Mouse (Mus musculus): Measurements from ENCODE around the gene Kcnj16. TPM values are rescaled to one million over a fixed set of nuclear protein-coding genes. Genes with fewer than 3 reads are reported as not detected.

Gene Kcnj16
- 0.08 and 0.13 TPM in 2 replicates for polyA plus RNA-seq (2015; fragmentation: Nextera tagmentation; extraction: Ambion mirVana)

DNA sequence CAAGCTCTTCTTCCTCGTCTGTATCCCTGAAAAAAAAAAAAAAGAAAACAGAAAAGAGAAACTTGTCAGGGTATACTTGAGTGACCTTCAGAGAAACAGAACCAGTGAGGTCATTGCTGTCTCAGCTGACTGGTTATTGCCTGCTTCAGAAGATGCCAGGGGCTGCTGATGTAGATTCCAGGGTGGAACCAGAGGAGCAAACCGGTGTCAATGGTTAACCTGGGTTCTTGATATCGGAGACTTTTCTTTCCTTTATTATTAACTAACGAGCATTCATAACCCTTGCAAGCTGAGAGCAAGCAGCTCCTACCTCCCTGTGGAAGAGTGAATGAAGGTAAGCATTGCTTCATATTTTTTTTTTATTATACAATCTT is at the start of gene Kcnj16:
Kcnj16 (plus strand) TSS at position 272 of the 374 bp plus-strand sequence.
- H3K9ac ChIP-seq (ENCODE audit: low read depth, low read length) = no peak within 1 kb of the TSS
- no peaks in the 10 kb centered on the region for H3K4me1 ChIP-seq (ENCODE audit: control insufficient read depth, low read depth, low read length)
- no peak within 1 kb of the TSS for H3K4me3 ChIP-seq (ENCODE audit: low read depth, low read length)
- no peak within 1 kb of the TSS for H3K27ac ChIP-seq (ENCODE audit: low read length)
- H3K4me2 ChIP-seq (ENCODE audit: low read depth, low read length) = no peak within 1 kb of the TSS
- H3K9me3 ChIP-seq (replicated peaks; ENCODE audit: control insufficient read depth, low read length) = no peaks in the 10 kb centered on the region
- H3K27me3 ChIP-seq (ENCODE audit: control insufficient read depth, insufficient read depth, low read depth, low read length) = no peaks in the 10 kb centered on the region
- no peak for ATAC-seq (ENCODE audit: low read depth)
- no peaks in the 10 kb centered on the region for H3K36me3 ChIP-seq (ENCODE audit: control insufficient read depth, insufficient read depth)
- 60% methylated on average over 4 of the region's 4 CpGs for WGBS (ENCODE audit: insufficient replicate concordance)

DNA sequence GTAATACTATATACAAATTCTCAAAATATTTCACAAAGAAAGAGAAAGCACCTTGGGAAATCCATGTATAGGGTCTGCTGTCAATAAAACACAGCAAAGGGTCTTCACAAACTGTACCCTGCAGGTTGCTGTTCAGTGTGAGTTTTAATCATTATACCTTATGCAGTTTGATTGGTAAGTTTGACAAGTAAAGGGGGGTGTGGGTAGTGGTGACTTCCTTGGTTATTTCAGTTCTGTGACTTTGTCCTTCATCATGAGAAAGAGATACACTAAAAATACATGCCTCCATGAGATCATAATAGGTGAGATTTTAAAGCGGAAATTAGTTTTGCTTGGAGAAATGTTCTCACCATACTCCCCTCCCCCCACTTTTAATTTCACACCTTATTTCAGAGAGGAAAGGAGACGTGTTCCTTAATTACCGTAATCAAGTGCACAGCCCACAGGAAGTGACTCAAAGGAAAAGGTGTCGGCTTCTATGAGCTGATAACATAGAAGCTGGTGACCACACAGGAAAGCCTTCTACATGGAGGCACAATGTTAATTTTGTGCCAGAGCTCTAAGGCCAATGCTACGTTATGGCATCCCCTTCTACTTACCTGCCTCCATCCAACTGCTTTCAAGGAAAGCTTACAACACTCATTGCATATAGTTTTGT is 48.9 kb upstream of the Kcnj16 start:
- Histone ChIP-seq H3K9me3 (replicated peaks; ENCODE audit: control insufficient read depth, low read length) (no peaks in the 10 kb centered on the region), H3K9ac (ENCODE audit: low read depth, low read length) (no peak overlapping the region), H3K4me2 (ENCODE audit: low read depth, low read length) (no peak overlapping the region), H3K4me1 (ENCODE audit: control insufficient read depth, low read depth, low read length) (no peaks in the 10 kb centered on the region), H3K27ac (ENCODE audit: low read length) (no peak overlapping the region), H3K4me3 (ENCODE audit: low read depth, low read length) (no peak overlapping the region), H3K27me3 (ENCODE audit: control insufficient read depth, insufficient read depth, low read depth, low read length) (no peaks in the 10 kb centered on the region), H3K36me3 (ENCODE audit: control insufficient read depth, insufficient read depth) (no peaks in the 10 kb centered on the region)
- no peak for ATAC-seq (ENCODE audit: low read depth)
- 21% methylated on average over 5 of the region's 5 CpGs for WGBS (ENCODE audit: insufficient replicate concordance)

DNA sequence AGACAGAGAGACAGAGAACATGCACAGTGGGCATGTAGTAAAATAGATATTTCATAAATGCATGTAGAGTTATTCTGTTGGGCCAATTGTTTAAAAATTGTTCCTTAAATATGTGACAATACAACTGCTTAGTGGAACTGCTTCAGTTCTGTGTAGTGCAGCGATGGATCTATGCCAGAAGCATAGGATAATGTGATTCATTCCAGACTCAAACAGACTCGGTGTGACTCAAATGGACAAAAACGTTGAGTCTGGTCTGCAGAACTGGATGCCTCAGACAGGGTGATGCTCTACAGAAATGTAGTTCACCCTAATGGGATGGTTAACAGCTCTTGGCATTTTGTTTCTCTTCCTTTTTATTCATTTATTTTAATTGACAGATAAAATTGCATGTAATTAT is 32.1 kb upstream of the Kcnj16 start:
- Histone ChIP-seq H3K9me3 (replicated peaks; ENCODE audit: control insufficient read depth, low read length) (no peaks in the 10 kb centered on the region), H3K27me3 (ENCODE audit: control insufficient read depth, insufficient read depth, low read depth, low read length) (no peaks in the 10 kb centered on the region), H3K4me1 (ENCODE audit: control insufficient read depth, low read depth, low read length) (no peaks in the 10 kb centered on the region), H3K9ac (ENCODE audit: low read depth, low read length) (no peak overlapping the region), H3K36me3 (ENCODE audit: control insufficient read depth, insufficient read depth) (no peaks in the 10 kb centered on the region), H3K4me3 (ENCODE audit: low read depth, low read length) (no peak overlapping the region), H3K4me2 (ENCODE audit: low read depth, low read length) (no peak overlapping the region), H3K27ac (ENCODE audit: low read length) (no peak overlapping the region)
- 58% methylated on average over 3 of the region's 3 CpGs for WGBS (ENCODE audit: insufficient replicate concordance)
- no peak for ATAC-seq (ENCODE audit: low read depth)

DNA sequence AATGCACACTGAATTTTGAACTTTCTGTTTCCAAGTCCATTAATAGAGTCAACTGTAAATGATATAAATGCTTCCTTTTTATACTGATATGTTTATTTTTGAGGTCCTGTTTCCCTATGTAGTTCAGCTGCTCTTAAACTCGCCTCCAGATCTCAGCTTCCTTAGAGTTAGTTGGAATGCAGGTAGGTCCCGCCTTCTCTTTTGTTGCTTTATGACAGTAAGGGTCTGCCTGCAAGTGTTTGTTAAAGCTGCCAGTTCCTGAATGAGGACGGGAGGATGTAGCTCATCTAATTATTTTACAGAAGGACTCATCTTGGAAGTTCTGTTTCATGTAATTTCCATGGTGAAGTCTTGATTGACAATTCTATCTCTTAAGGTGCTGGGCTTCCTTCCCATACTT is 25.6 kb upstream of the Kcnj16 start:
- ATAC-seq (ENCODE audit: low read depth) = no peak

DNA sequence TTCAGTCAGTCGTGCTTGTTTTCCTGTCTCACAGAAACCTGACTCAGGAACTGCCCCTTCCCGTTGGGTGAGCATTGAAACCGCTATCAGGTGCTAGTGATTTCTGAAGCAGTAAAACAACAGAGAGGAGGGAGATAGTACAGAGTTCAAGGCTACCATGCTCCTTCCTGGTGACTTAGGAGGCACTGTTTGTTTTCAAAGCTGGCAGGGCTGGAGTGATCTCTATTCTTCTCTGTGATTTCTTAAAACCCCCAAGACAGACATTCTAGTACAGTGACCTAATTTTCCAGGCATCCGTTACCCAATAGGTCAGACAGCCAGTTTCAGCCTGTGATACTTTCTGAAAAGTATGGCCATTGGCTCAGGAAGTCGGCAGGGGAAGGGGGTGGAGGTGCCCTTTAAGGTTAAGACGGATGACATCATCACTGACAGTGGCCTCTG is 25.1 kb upstream of the Kcnj16 start:
- Histone ChIP-seq H3K4me1 (ENCODE audit: control insufficient read depth, low read depth, low read length) (no peaks in the 10 kb centered on the region), H3K36me3 (ENCODE audit: control insufficient read depth, insufficient read depth) (no peaks in the 10 kb centered on the region), H3K27ac (ENCODE audit: low read length) (no peak overlapping the region), H3K27me3 (ENCODE audit: control insufficient read depth, insufficient read depth, low read depth, low read length) (no peaks in the 10 kb centered on the region), H3K4me3 (ENCODE audit: low read depth, low read length) (no peak overlapping the region), H3K4me2 (ENCODE audit: low read depth, low read length) (no peak overlapping the region), H3K9ac (ENCODE audit: low read depth, low read length) (no peak overlapping the region), H3K9me3 (replicated peaks; ENCODE audit: control insufficient read depth, low read length) (no peaks in the 10 kb centered on the region)
- peak; percentile 39; the same call in 1 of the 2 replicates for ATAC-seq (ENCODE audit: low read depth)
- 14% methylated on average over 6 of the region's 6 CpGs for WGBS (ENCODE audit: insufficient replicate concordance)

More for the DNA sequence above, 25.6 kb upstream of the Kcnj16 start:
- H3K36me3 ChIP-seq (ENCODE audit: control insufficient read depth, insufficient read depth) = no peaks in the 10 kb centered on the region
- no peak overlapping the region for H3K4me3 ChIP-seq (ENCODE audit: low read depth, low read length)
- H3K4me2 ChIP-seq (ENCODE audit: low read depth, low read length) = no peak overlapping the region
- H3K9me3 ChIP-seq (replicated peaks; ENCODE audit: control insufficient read depth, low read length) = no peaks in the 10 kb centered on the region
- H3K27me3 ChIP-seq (ENCODE audit: control insufficient read depth, insufficient read depth, low read depth, low read length) = no peaks in the 10 kb centered on the region
- WGBS (ENCODE audit: insufficient replicate concordance) = 24% methylated on average over 3 of the region's 3 CpGs
- no peaks in the 10 kb centered on the region for H3K4me1 ChIP-seq (ENCODE audit: control insufficient read depth, low read depth, low read length)
- H3K27ac ChIP-seq (ENCODE audit: low read length) = no peak overlapping the region
- H3K9ac ChIP-seq (ENCODE audit: low read depth, low read length) = no peak overlapping the region

DNA sequence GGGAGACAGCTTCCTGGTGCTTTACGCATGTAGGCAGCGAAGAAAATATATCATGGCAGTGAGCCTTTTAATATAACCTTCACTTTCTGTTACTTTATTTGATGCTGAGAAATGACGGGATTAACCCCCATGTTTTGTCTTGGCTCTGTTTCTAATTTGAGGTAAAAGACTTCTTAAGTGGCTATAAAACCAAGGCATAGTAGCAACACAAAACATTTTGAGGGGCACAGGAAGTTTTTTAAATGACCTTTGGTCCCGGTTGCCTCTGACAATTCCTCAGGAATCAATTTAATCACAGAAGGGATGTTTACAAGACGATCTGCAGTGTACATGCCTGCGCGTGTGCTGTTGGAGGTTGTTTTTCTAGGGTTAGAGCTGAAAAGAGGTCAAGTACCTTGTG is 11.2 kb upstream of the Kcnj16 start:
- Histone ChIP-seq H3K4me1 (ENCODE audit: control insufficient read depth, low read depth, low read length) (no peaks in the 10 kb centered on the region), H3K9me3 (replicated peaks; ENCODE audit: control insufficient read depth, low read length) (no peaks in the 10 kb centered on the region), H3K36me3 (ENCODE audit: control insufficient read depth, insufficient read depth) (no peaks in the 10 kb centered on the region), H3K4me2 (ENCODE audit: low read depth, low read length) (no peak overlapping the region), H3K27ac (ENCODE audit: low read length) (no peak overlapping the region), H3K4me3 (ENCODE audit: low read depth, low read length) (no peak overlapping the region), H3K27me3 (ENCODE audit: control insufficient read depth, insufficient read depth, low read depth, low read length) (no peaks in the 10 kb centered on the region), H3K9ac (ENCODE audit: low read depth, low read length) (no peak overlapping the region)
- ATAC-seq (ENCODE audit: low read depth) = no peak
- WGBS (ENCODE audit: insufficient replicate concordance) = 50% methylated on average over 7 of the region's 7 CpGs

DNA sequence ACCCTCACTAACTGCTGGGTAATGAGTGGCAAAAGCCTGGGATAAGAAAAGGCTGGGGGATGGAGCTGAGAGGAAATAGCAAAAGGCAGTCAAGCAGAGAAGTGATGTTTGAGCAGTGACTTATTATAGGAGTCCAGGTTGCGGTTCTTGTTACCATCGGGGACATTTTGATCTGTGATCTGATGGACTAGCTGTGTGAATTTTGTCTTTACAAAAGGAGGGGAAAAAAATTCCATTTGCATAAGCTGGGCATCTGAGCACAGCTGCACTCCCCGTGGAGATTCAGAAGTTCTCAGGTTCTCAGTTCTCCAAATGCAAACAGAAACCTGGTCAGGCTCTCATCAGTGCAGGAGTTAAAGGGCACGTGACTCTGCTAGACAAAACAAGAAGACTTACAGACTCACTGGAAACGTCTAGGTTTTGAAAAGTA is 6.2 kb upstream of the Kcnj16 start:
- Histone ChIP-seq H3K27ac (ENCODE audit: low read length) (no peak overlapping the region), H3K9me3 (replicated peaks; ENCODE audit: control insufficient read depth, low read length) (no peaks in the 10 kb centered on the region), H3K4me2 (ENCODE audit: low read depth, low read length) (no peak overlapping the region), H3K36me3 (ENCODE audit: control insufficient read depth, insufficient read depth) (no peaks in the 10 kb centered on the region), H3K27me3 (ENCODE audit: control insufficient read depth, insufficient read depth, low read depth, low read length) (no peaks in the 10 kb centered on the region), H3K9ac (ENCODE audit: low read depth, low read length) (no peak overlapping the region), H3K4me1 (ENCODE audit: control insufficient read depth, low read depth, low read length) (no peaks in the 10 kb centered on the region), H3K4me3 (ENCODE audit: low read depth, low read length) (no peak overlapping the region)
- no peak for ATAC-seq (ENCODE audit: low read depth)
- 28% methylated on average over 5 of the region's 5 CpGs for WGBS (ENCODE audit: insufficient replicate concordance)

DNA sequence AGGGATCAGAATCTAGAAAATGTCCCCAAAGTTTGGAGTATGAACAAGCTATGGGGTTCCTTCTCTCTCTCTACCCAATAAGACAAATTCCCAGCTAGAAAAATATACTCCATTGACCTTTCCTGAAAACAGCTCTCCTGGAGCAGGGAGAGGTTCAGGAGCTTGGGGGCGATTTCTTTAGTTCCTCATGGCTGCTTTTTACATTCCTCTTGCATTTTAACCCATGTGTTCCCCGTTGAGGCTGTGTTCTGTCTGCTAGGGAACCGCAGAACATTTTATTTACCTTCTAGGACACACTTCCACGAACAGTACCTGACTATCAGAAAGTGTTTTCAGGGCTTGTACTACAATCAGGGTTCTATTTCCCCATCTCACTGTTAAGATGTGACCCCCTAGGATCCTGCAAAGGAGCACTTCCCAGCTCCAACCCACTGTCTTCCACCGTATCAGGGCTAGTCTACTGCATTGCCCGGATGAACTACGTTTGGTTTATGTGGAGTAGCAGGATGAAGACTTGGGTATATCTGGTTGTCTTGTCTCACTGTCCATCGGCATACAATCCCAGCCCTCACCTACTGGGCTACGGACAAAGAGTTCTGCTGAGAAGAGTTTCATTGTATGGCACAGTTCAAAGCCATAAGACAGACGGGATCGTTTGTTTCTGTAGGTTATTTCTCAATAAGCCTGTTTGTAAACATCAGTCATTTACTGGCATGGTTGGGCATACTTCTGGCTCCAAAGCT is 643 bp upstream of the Kcnj16 start:
- no peaks in the 10 kb centered on the region for H3K36me3 ChIP-seq (ENCODE audit: control insufficient read depth, insufficient read depth)
- ATAC-seq (ENCODE audit: low read depth) = no peak
- no peak overlapping the region for H3K4me2 ChIP-seq (ENCODE audit: low read depth, low read length)
- H3K9me3 ChIP-seq (replicated peaks; ENCODE audit: control insufficient read depth, low read length) = no peaks in the 10 kb centered on the region
- 64% methylated on average over 11 of the region's 11 CpGs for WGBS (ENCODE audit: insufficient replicate concordance)
- no peak overlapping the region for H3K4me3 ChIP-seq (ENCODE audit: low read depth, low read length)
- no peaks in the 10 kb centered on the region for H3K27me3 ChIP-seq (ENCODE audit: control insufficient read depth, insufficient read depth, low read depth, low read length)
- no peaks in the 10 kb centered on the region for H3K4me1 ChIP-seq (ENCODE audit: control insufficient read depth, low read depth, low read length)
- no peak overlapping the region for H3K9ac ChIP-seq (ENCODE audit: low read depth, low read length)
- no peak overlapping the region for H3K27ac ChIP-seq (ENCODE audit: low read length)

DNA sequence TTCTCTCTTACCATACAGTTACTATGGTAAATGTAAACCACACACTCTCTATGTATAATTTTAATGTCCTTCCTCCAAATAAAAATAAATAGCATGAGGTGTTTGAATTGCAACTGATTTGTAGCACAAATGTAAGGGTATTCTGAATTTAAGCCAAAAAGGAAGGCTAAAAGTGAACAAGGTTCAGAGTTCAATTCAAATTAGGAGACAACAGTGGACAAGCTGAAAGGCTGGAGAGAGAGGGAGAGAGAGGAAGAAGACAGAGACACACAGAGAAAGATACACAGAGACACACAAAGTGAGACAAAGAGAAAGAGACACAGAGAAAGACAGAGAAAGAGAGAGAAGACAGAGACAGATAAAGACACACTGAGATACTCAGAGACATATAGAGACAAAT is 1.1 kb downstream of the Kcnj16 start:
- no peak for ATAC-seq (ENCODE audit: low read depth)
- Histone ChIP-seq H3K4me1 (ENCODE audit: control insufficient read depth, low read depth, low read length) (no peaks in the 10 kb centered on the region), H3K27ac (ENCODE audit: low read length) (no peak overlapping the region), H3K4me2 (ENCODE audit: low read depth, low read length) (no peak overlapping the region), H3K27me3 (ENCODE audit: control insufficient read depth, insufficient read depth, low read depth, low read length) (no peaks in the 10 kb centered on the region), H3K4me3 (ENCODE audit: low read depth, low read length) (no peak overlapping the region), H3K36me3 (ENCODE audit: control insufficient read depth, insufficient read depth) (no peaks in the 10 kb centered on the region), H3K9me3 (replicated peaks; ENCODE audit: control insufficient read depth, low read length) (no peaks in the 10 kb centered on the region), H3K9ac (ENCODE audit: low read depth, low read length) (no peak overlapping the region)

Measured in liver, embryonic 16.5 days (tissue).